Mouse (Mus musculus): ENCODE measurements around the gene Ell.

DNA sequence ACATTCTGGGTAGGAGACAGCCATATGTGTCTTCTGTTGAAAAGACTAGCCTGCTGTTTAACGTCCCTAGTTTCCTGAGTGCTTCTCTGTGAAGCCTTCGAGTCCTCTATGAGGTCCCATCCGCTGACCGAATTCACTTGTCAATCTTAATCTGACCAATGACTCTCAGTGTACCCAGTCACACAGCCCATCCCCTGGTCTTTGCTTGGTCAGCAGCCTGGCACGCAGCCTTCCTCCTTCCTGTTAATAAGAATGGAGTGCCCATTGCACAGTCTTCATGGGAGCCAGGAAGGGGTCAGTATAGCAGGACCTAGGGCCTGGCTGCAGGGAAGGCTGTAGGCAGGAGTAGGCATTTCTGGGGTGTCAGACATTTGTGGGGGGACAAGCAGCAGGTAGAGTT lies 75.2 kb downstream of the Ell start:
- TF ChIP-seq CTCF (IDR thresholded peaks at IDR 0.05; ENCODE audit: low read depth, low read length) (no peak), POLR2A (IDR thresholded peaks at IDR 0.05; ENCODE audit: extremely low read depth, insufficient read depth, low read length) (no peak)

Measured in liver, adult 2 months (tissue).